Mouse (Mus musculus): ENCODE measurements around the gene Gas2l1.

- TF ChIP-seq CTCF (IDR thresholded peaks at IDR 0.05; ENCODE audit: low read depth, low read length) = no peak
- TF ChIP-seq POLR2A (IDR thresholded peaks at IDR 0.05; ENCODE audit: insufficient read depth, low read length) = no peak
- TF ChIP-seq EP300 (IDR thresholded peaks at IDR 0.05; ENCODE audit: insufficient read depth, low read depth, low read length) = no peak
Measured at GRCm38 (mm10) chr11:5051629-5052028, 13.5 kb downstream of the Gas2l1 start.
